Mouse (Mus musculus) hindbrain, embryonic 14.5 days (tissue): ENCODE data around the gene Folr1. TPM values are rescaled to one million over a fixed set of nuclear protein-coding genes. Genes with fewer than 3 reads are reported as not detected.

ENCODE experiments used
- ATAC-seq: fragments of 200-750 bp; cut with Nextera tagmentation; 2 replicates; pipeline ENCODE4 v1.8.0; 2017; ENCODE audit warnings: moderate number of reproducible peaks, mild to moderate bottlenecking, moderate TSS enrichment, moderate library complexity; ENCODE audit not compliant: low FRiP score
- DNase-seq: peaks from one replicate; pipeline ENCODE4 v3.0.0-alpha.2; 2015; ENCODE audit warnings: low spot score
- H3K27ac ChIP-seq: fragments of 300-500 bp; sonication (generic); 2 replicates; pipeline ENCODE4 v1.5.1; 2014; ENCODE audit warnings: mild to moderate bottlenecking, moderate library complexity
- H3K27me3 ChIP-seq: fragments of 300-500 bp; sonication (generic); 2 replicates; pipeline ENCODE4 v1.6.1; 2014; ENCODE audit warnings: mild to moderate bottlenecking, low read length, mixed read lengths; ENCODE audit not compliant: control insufficient read depth, insufficient read depth
- H3K36me3 ChIP-seq: fragments of 300-500 bp; sonication (generic); replicated peaks from 2 replicates; pipeline ENCODE4 v1.6.1; 2014; ENCODE audit not compliant: control insufficient read depth, insufficient read depth
- H3K4me1 ChIP-seq: fragments of 300-500 bp; sonication (generic); replicated peaks from 2 replicates; pipeline ENCODE4 v1.6.1; 2014; ENCODE audit warnings: antibody characterized with exemption, low read length, mixed read lengths; ENCODE audit not compliant: control insufficient read depth, insufficient read depth
- H3K4me2 ChIP-seq: fragments of 300-500 bp; sonication (generic); replicated peaks from 2 replicates; pipeline ENCODE4 v1.6.1; 2014; ENCODE audit warnings: mild to moderate bottlenecking, moderate library complexity
- H3K4me3 ChIP-seq: fragments of 300-500 bp; sonication (generic); replicated peaks from 2 replicates; pipeline ENCODE4 v1.5.1; 2014; ENCODE audit warnings: mild to moderate bottlenecking, low read length
- H3K9ac ChIP-seq: fragments of 300-500 bp; sonication (generic); 2 replicates; pipeline ENCODE4 v1.6.1; 2014
- H3K9me3 ChIP-seq: fragments of 300-500 bp; sonication (generic); 2 replicates; pipeline ENCODE4 v1.6.1; 2016; ENCODE audit warnings: low read length; ENCODE audit not compliant: control insufficient read depth
- WGBS: fragments of 180-500 bp; shearing (Covaris S2); extraction: QIAGEN DNeasy Blood & Tissue Kit; methylation state at CpG from one replicate; pipeline ENCODE4 v1.1.7; 2014; 5-methylcytosine and 5-hydroxymethylcytosine counted together
- polyA plus RNA-seq: library from polyadenylated mRNA; unstranded; fragments of >200 nt; fragmentation: Nextera tagmentation; extraction: Ambion mirVana; gene quantifications from 2 replicates; pipeline ENCODE4 v1.2.1, GENCODE M21; 2014

Folr1 gene
- polyA plus RNA-seq, result 43.0 and 69.7 TPM in 2 replicates

- no peak within 1 kb of the TSS for H3K27ac ChIP-seq
- DNase-seq (no peak), ATAC-seq (no peak)
- no peaks in the 10 kb centered on the region for H3K4me1 ChIP-seq
- 71% methylated on average over 2 of the region's 2 CpGs for WGBS
- no peaks in the 10 kb centered on the region for H3K9me3 ChIP-seq
- H3K36me3 ChIP-seq, result no peaks in the 10 kb centered on the region
- no peak within 1 kb of the TSS for H3K9ac ChIP-seq
- no peaks in the 10 kb centered on the region for H3K27me3 ChIP-seq
- no peak within 1 kb of the TSS for H3K4me3 ChIP-seq
- no peak within 1 kb of the TSS for H3K4me2 ChIP-seq
Measured at GRCm38 (mm10) chr7:101870629-101871028, at the start of gene Folr1. TSS of gene Folr1 (minus strand) at chr7:101870788.

- no peaks in the 10 kb centered on the region for H3K9me3 ChIP-seq
- H3K4me2 ChIP-seq, result no peak overlapping the region
- ATAC-seq (peak; percentile 79; the same call in 1 of the 2 replicates), DNase-seq (peak; percentile 82)
- H3K9ac ChIP-seq, result no peak overlapping the region
- H3K36me3 ChIP-seq, result peaks cover 15% of the 10 kb centered on the region
- H3K27ac ChIP-seq, result no peak overlapping the region
- no peaks in the 10 kb centered on the region for H3K27me3 ChIP-seq
- H3K4me3 ChIP-seq, result no peak overlapping the region
- WGBS, result 22% methylated on average over 1 of the region's 1 CpGs
- H3K4me1 ChIP-seq, result no peaks in the 10 kb centered on the region
Measured at GRCm38 (mm10) chr7:101918071-101918470, 47.5 kb upstream of the Folr1 start.

GRCm38 (mm10) chr7:101911982-101912381, 41.4 kb upstream of the Folr1 start:
- Histone ChIP-seq H3K4me1 (peaks cover 6% of the 10 kb centered on the region; the same call in 1 of the 2 replicates), H3K9me3 (no peaks in the 10 kb centered on the region), H3K4me2 (no peak overlapping the region), H3K9ac (no peak overlapping the region), H3K4me3 (no peak overlapping the region), H3K36me3 (peaks cover 50% of the 10 kb centered on the region), H3K27ac (no peak overlapping the region), H3K27me3 (no peaks in the 10 kb centered on the region)
- WGBS, result 57% methylated on average over 3 of the region's 3 CpGs
- ATAC-seq (no peak), DNase-seq (no peak)

- ATAC-seq (no peak), DNase-seq (no peak)
- H3K9ac ChIP-seq, result no peak overlapping the region
- H3K27ac ChIP-seq, result no peak overlapping the region
- peaks cover 15% of the 10 kb centered on the region for H3K4me1 ChIP-seq
- no peaks in the 10 kb centered on the region for H3K27me3 ChIP-seq
- no peak overlapping the region for H3K4me2 ChIP-seq
- no peaks in the 10 kb centered on the region for H3K9me3 ChIP-seq
- H3K4me3 ChIP-seq, result no peak overlapping the region
- H3K36me3 ChIP-seq, result peaks cover 50% of the 10 kb centered on the region
- 89% methylated on average over 4 of the region's 4 CpGs for WGBS
Measured at GRCm38 (mm10) chr7:101910138-101910537, 39.5 kb upstream of the Folr1 start.

- Histone ChIP-seq H3K9me3 (no peaks in the 10 kb centered on the region), H3K27ac (no peak overlapping the region), H3K36me3 (peaks cover 38% of the 10 kb centered on the region), H3K4me3 (no peak overlapping the region), H3K4me2 (no peak overlapping the region), H3K9ac (no peak overlapping the region), H3K4me1 (peaks cover 18% of the 10 kb centered on the region), H3K27me3 (no peaks in the 10 kb centered on the region)
- ATAC-seq (no peak), DNase-seq (no peak)
- 81% methylated on average over 4 of the region's 4 CpGs for WGBS
Measured at GRCm38 (mm10) chr7:101908367-101908766, 37.8 kb upstream of the Folr1 start.

GRCm38 (mm10) chr7:101906696-101907095, 36.1 kb upstream of the Folr1 start:
- ATAC-seq (no peak), DNase-seq (no peak)
- WGBS, result 79% methylated on average over 8 of the region's 8 CpGs
- Histone ChIP-seq H3K27me3 (no peaks in the 10 kb centered on the region), H3K27ac (no peak overlapping the region; the same call in 1 of the 2 replicates), H3K4me1 (peaks cover 18% of the 10 kb centered on the region), H3K9me3 (no peaks in the 10 kb centered on the region), H3K4me3 (peak overlapping the region; percentile 78), H3K36me3 (peaks cover 22% of the 10 kb centered on the region), H3K4me2 (peak overlapping the region; percentile 78), H3K9ac (peak overlapping the region; percentile 89; the same call in 1 of the 2 replicates)

GRCm38 (mm10) chr7:101906287-101906681, 35.7 kb upstream of the Folr1 start, which contains the start of gene Tomt:
TSS of gene Tomt (minus strand) at chr7:101906359.
- Histone ChIP-seq H3K4me1 (peaks cover 18% of the 10 kb centered on the region), H3K4me3 (peak within 1 kb of the TSS; percentile 78), H3K27ac (peak within 1 kb of the TSS; percentile 95), H3K27me3 (no peaks in the 10 kb centered on the region), H3K4me2 (peak within 1 kb of the TSS; percentile 78), H3K9me3 (no peaks in the 10 kb centered on the region), H3K36me3 (peaks cover 17% of the 10 kb centered on the region), H3K9ac (peak within 1 kb of the TSS; percentile 89)
- 21% methylated on average over 11 of the region's 11 CpGs for whole genome bisulfite sequencing
- no peak for ATAC-seq
- peak; percentile 25 for DNase-seq

GRCm38 (mm10) chr7:101905561-101906286, 35.1 kb upstream of the Folr1 start, which contains the start of gene Lamtor1:
TSS of gene Lamtor1 (plus strand) at chr7:101905904.
- no peaks in the 10 kb centered on the region for H3K27me3 ChIP-seq
- ATAC-seq (peak; percentile 97), DNase-seq (peak; percentile 99)
- H3K36me3 ChIP-seq, result peaks cover 12% of the 10 kb centered on the region
- no peaks in the 10 kb centered on the region for H3K9me3 ChIP-seq
- WGBS, result under 1% methylated on average over 61 of the region's 61 CpGs
- peak within 1 kb of the TSS; percentile 78 for H3K4me2 ChIP-seq
- peak within 1 kb of the TSS; percentile 89 for H3K9ac ChIP-seq
- H3K4me1 ChIP-seq, result peaks cover 18% of the 10 kb centered on the region
- peak within 1 kb of the TSS; percentile 95 for H3K27ac ChIP-seq
- H3K4me3 ChIP-seq, result peak within 1 kb of the TSS; percentile 78

GRCm38 (mm10) chr7:101902846-101903245, 32.3 kb upstream of the Folr1 start:
- H3K36me3 ChIP-seq, result no peaks in the 10 kb centered on the region
- no peak overlapping the region for H3K4me3 ChIP-seq
- H3K9ac ChIP-seq, result no peak overlapping the region
- DNase-seq, result no peak
- no peaks in the 10 kb centered on the region for H3K9me3 ChIP-seq
- ATAC-seq, result no peak
- H3K4me1 ChIP-seq, result peaks cover 18% of the 10 kb centered on the region
- no peak overlapping the region for H3K27ac ChIP-seq
- H3K27me3 ChIP-seq, result no peaks in the 10 kb centered on the region
- H3K4me2 ChIP-seq, result no peak overlapping the region
